Mouse (Mus musculus): ENCODE data around the gene Parp1.

Gene Parp1

GRCm38 (mm10) chr1:180639416-180640401 lies 71.0 kb downstream of the Parp1 start:
- peak; percentile 9 for DNase-seq

- DNase-seq: peak; percentile 73
Measured at GRCm38 (mm10) chr1:180640605-180641125, 71.9 kb downstream of the Parp1 start.

- peak; percentile 97 for DNase-seq
Measured at GRCm38 (mm10) chr1:180641137-180641517, 72.4 kb downstream of the Parp1 start, which contains the start of gene Lin9. Gene Lin9 (plus strand): TSS chr1:180641150.

GRCm38 (mm10) chr1:180641518-180642227 lies 72.9 kb downstream of the Parp1 start:
- DNase-seq: peak; percentile 68

GRCm38 (mm10) chr1:180642228-180642564 lies 73.5 kb downstream of the Parp1 start:
- no peak for DNase-seq
